Mouse (Mus musculus) liver, embryonic 13.5 days (tissue): ENCODE data around the gene 1190005I06Rik. TPM values are rescaled to one million over a fixed set of nuclear protein-coding genes. Genes with fewer than 3 reads are reported as not detected.
A peak's percentile ranks its signal among the peaks of the same experiment; 100 is the strongest.
"Not testable (repeated sequence)": the region's sequence is repeated elsewhere in the genome, so short reads cannot be mapped to it uniquely, and the experiment has no call there.

Experiments
- ATAC-seq: fragments of 200-750 bp; cut with Nextera tagmentation; 2 replicates; pipeline ENCODE4 v1.8.0; 2017; ENCODE audit warnings: low read depth, mild to moderate bottlenecking, moderate number of reproducible peaks, moderate library complexity
- DNase-seq: peaks from one replicate; pipeline ENCODE4 v3.0.0; 2022
- H3K27ac ChIP-seq: fragments of 300-500 bp; sonication (generic); 2 replicates; pipeline ENCODE4 v1.5.1; 2015; ENCODE audit warnings: moderate library complexity, mild to moderate bottlenecking, inconsistent platforms
- H3K27me3 ChIP-seq: fragments of 300-500 bp; sonication (generic); 2 replicates; pipeline ENCODE4 v1.6.1; 2015; ENCODE audit warnings: mild to moderate bottlenecking, inconsistent platforms
- H3K36me3 ChIP-seq: fragments of 300-500 bp; sonication (generic); 2 replicates; pipeline ENCODE4 v1.6.1; 2015; ENCODE audit warnings: mild to moderate bottlenecking, inconsistent platforms
- H3K4me1 ChIP-seq: fragments of 300-500 bp; sonication (generic); replicated peaks from 2 replicates; pipeline ENCODE4 v1.6.1; 2015; ENCODE audit warnings: inconsistent platforms
- H3K4me2 ChIP-seq: fragments of 300-500 bp; sonication (generic); 2 replicates; pipeline ENCODE4 v1.6.1; 2015; ENCODE audit warnings: inconsistent platforms, mild to moderate bottlenecking, moderate library complexity
- H3K4me3 ChIP-seq: fragments of 300-500 bp; sonication (generic); replicated peaks from 2 replicates; pipeline ENCODE4 v1.5.1; 2015; ENCODE audit warnings: mild to moderate bottlenecking, inconsistent platforms
- H3K9ac ChIP-seq: fragments of 300-500 bp; sonication (generic); 2 replicates; pipeline ENCODE4 v1.6.1; 2015; ENCODE audit warnings: mild to moderate bottlenecking, inconsistent platforms
- H3K9me3 ChIP-seq: fragments of 300-500 bp; sonication (generic); replicated peaks from 2 replicates; pipeline ENCODE4 v1.6.1; 2016; ENCODE audit warnings: inconsistent platforms
- WGBS: fragments of 180-500 bp; shearing (Covaris S2); methylation state at CpG from one replicate; pipeline ENCODE4 v1.1.7; 2015; ENCODE audit not compliant: insufficient replicate concordance; 5-methylcytosine and 5-hydroxymethylcytosine counted together
- polyA plus RNA-seq: library from polyadenylated mRNA; unstranded; fragments of >200 nt; fragmentation: Nextera tagmentation; extraction: Ambion mirVana; gene quantifications from 2 replicates; pipeline ENCODE4 v1.2.1, GENCODE M21; 2015

Gene 1190005I06Rik
- polyA plus RNA-seq, 1 experiment from 2014 or later = 1.2 TPM

DNA sequence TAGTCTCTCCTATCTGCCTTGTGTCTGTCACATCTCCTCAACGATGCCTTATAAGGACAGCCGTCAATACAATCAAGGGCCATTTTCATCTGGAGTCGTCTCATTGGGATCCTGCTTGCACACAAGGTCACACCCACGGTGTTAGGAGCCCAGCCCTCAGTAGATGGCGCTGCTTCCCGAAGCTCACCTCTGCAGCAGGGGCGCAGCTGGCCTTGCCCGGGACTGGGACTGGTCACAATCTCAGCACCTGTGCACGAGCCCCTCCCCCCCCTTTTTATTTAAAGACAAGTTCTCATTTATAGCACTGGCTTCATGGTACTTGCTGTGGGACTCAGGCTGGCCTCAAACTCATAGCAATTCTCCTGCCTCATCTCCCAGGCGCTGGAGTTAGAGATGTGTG, 36.2 kb upstream of the 1190005I06Rik start:
- DNase-seq (peak; percentile 43), ATAC-seq (no peak; the same call in 1 of the 2 replicates)
- Histone ChIP-seq H3K4me1 (peaks cover 22% of the 10 kb centered on the region), H3K36me3 (no peaks in the 10 kb centered on the region), H3K9ac (no peak overlapping the region), H3K9me3 (no peaks in the 10 kb centered on the region), H3K4me3 (no peak overlapping the region), H3K27me3 (peaks cover 5% of the 10 kb centered on the region), H3K27ac (no peak overlapping the region), H3K4me2 (no peak overlapping the region)
- WGBS = 14% methylated on average over 10 of the region's 10 CpGs

DNA sequence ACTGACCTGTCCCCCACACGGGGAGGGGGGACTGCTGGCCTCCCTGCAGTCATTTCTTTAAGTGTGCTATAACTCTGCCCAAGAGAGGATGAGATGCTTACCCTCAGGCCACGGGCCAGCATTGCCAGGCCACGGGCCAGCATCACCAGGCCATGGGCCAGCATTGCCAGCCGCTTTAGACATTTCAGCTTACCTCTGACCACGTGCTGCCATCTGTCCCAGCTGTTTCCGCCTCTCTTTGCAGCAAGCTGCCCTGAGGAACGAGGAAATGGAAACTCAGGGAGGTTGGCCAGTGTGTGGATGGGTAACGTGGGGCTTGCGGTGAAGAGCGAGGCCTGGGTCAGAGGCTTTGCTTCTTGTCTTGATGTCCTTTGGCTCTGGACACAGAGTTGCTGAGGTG, 33.7 kb upstream of the 1190005I06Rik start:
- H3K4me2 ChIP-seq = no peak overlapping the region
- 69% methylated on average over 10 of the region's 10 CpGs for WGBS
- H3K27ac ChIP-seq = no peak overlapping the region
- H3K4me3 ChIP-seq = no peak overlapping the region
- no peak overlapping the region for H3K9ac ChIP-seq
- DNase-seq (no peak), ATAC-seq (no peak)
- peaks cover 22% of the 10 kb centered on the region for H3K4me1 ChIP-seq
- no peaks in the 10 kb centered on the region for H3K36me3 ChIP-seq
- H3K9me3 ChIP-seq = no peaks in the 10 kb centered on the region
- H3K27me3 ChIP-seq = peaks cover 5% of the 10 kb centered on the region

DNA sequence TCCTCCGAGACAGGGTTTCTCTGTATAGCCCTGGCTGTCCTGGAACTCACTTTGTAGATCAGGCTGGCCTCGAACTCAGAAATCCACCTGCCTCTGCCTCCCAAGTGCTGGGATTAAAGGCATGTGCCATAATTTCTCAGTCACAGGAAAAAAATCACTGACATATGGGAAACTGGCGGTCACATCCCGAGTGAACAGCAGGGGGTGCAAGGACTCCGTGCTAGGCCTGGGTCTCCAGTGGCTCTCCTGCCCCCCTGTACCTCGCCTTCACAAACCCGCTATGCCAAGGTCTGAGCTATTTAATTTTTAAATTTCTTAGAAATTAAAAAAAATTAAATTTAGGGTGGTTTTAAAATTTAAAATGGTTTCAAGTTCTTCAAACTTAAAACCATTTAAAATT, 33.0 kb upstream of the 1190005I06Rik start:
- not testable (repeated sequence) for H3K27ac ChIP-seq, H3K27me3 ChIP-seq, DNase-seq, H3K9ac ChIP-seq, H3K9me3 ChIP-seq, ATAC-seq, H3K4me3 ChIP-seq, H3K36me3 ChIP-seq
- 42% methylated on average over 7 of the region's 7 CpGs for WGBS
- Histone ChIP-seq H3K4me2 (peak overlapping the region; percentile 12; the same call in 1 of the 2 replicates), H3K4me1 (peaks cover 22% of the 10 kb centered on the region)

DNA sequence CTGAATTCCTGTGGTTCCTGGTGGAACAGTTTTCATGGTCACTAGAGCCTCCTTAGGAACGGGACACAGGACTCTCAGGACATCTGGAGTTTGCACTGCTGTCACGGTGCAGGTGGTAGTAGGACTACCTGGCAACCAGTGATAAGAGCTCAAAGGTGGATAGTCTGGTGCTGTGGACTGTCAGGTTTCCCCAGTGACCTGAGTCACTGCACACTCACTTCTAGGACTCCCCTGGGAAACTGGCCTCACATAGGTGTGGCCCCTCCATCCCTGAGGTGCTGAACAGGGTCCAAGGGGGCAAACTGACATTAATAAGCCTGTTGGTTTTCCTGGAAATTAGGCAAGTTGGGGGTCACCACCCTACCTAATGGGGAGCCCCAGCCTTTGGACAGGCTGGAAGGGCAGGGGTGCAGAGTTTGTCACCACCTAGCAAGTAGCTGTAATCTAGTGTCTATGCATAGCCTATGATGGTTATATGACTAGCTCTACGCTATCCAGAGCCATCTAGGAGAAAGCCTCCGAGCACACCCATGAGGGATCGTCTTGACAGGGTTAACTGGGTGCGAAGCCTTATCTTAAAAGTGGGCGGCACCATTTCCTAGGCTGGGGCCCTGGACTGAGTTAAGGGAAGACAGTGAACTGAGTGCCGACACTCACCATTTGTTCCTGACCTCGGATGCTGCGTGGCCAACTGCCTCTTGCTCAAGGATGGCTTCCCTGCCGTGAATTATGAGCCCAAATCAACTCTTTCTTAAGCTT, 32.4 kb upstream of the 1190005I06Rik start:
- Histone ChIP-seq H3K4me2 (peak overlapping the region; percentile 12; the same call in 1 of the 2 replicates), H3K9ac (no peak overlapping the region), H3K27me3 (peaks cover 5% of the 10 kb centered on the region), H3K27ac (no peak overlapping the region), H3K9me3 (no peaks in the 10 kb centered on the region), H3K4me3 (no peak overlapping the region), H3K4me1 (peaks cover 22% of the 10 kb centered on the region), H3K36me3 (peaks cover 10% of the 10 kb centered on the region)
- ATAC-seq (peak; percentile 78), DNase-seq (no peak)
- WGBS = 13% methylated on average over 11 of the region's 11 CpGs

GRCm38 (mm10) chr8:120678447-120678846, 31.0 kb upstream of the 1190005I06Rik start:
- peak; percentile 58 for DNase-seq
- H3K9ac ChIP-seq = no peak overlapping the region
- ATAC-seq = 0 out of 2 replicates have a peak, but pooled peaks have one; percentile 22
- H3K27ac ChIP-seq = no peak overlapping the region
- no peaks in the 10 kb centered on the region for H3K9me3 ChIP-seq
- peaks cover 19% of the 10 kb centered on the region for H3K36me3 ChIP-seq
- H3K4me1 ChIP-seq = peaks cover 14% of the 10 kb centered on the region
- no peak overlapping the region for H3K4me3 ChIP-seq
- H3K4me2 ChIP-seq = no peak overlapping the region
- peaks cover 5% of the 10 kb centered on the region for H3K27me3 ChIP-seq
- 11% methylated on average over 10 of the region's 10 CpGs for WGBS

DNA sequence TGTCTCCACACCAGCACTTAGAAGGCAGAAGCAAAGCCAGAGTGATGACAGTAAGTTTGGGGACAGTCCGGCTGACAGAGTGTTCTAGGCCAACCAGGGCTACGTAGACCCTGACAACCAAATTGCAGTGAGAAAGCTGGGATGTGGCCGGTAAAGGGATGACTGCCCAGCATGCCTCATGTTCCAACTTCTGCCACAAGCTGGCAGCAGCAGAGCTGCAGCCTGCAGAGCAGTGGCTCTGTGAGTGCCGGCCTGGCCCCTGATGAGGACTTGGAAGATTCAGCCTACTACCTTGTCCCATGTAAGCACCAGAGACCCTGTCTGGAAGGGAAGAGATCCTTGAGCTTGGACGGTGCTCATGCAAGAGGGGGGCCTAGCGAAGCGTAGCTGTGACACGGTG, 28.3 kb upstream of the 1190005I06Rik start:
- Histone ChIP-seq H3K4me3 (no peak overlapping the region), H3K27ac (no peak overlapping the region), H3K9ac (no peak overlapping the region), H3K36me3 (peaks cover 46% of the 10 kb centered on the region), H3K9me3 (no peaks in the 10 kb centered on the region), H3K4me1 (peaks cover 24% of the 10 kb centered on the region), H3K27me3 (no peaks in the 10 kb centered on the region), H3K4me2 (no peak overlapping the region)
- ATAC-seq = no peak
- DNase-seq = no peak
- 78% methylated on average over 8 of the region's 8 CpGs for WGBS

- H3K27me3 ChIP-seq = no peaks in the 10 kb centered on the region
- WGBS = 86% methylated on average over 7 of the region's 7 CpGs
- DNase-seq = no peak
- no peak overlapping the region for H3K9ac ChIP-seq
- H3K36me3 ChIP-seq = peaks cover 60% of the 10 kb centered on the region
- no peak overlapping the region for H3K4me3 ChIP-seq
- no peaks in the 10 kb centered on the region for H3K9me3 ChIP-seq
- H3K4me2 ChIP-seq = no peak overlapping the region
- no peak overlapping the region for H3K27ac ChIP-seq
- peaks cover 31% of the 10 kb centered on the region for H3K4me1 ChIP-seq
- no peak for ATAC-seq
Measured at GRCm38 (mm10) chr8:120673298-120673697, 25.9 kb upstream of the 1190005I06Rik start.

DNA sequence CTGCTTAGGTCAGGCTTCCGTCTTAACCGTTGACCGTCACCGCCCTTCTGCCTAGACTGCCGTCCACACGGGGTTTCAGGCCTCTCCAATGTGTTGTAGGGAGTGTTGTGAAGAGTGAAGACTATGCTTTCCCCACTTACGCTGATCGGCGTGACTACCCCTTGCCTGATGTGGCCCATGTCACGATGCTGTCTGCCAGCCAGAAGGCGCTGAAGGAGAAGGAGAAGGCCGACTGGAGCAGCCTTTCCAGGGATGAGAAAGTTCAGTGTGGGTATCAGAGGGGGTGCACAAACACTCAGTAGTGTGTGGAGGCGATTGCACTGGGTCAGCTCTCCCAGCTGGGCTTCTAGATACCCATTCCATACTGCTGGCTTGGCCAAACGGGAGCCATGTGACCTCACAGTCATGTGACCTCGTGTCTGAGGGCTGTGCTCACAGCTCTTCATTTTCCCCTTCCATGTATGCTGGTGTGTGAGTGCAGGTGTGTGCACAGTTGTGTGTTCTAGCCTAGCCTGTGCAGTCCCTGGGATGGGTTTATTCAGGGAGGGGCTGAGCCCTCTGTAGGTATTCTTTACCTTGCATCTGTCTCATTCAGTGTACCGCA, 25.3 kb upstream of the 1190005I06Rik start:
- Histone ChIP-seq H3K27ac (no peak overlapping the region), H3K9me3 (no peaks in the 10 kb centered on the region), H3K9ac (no peak overlapping the region), H3K4me3 (no peak overlapping the region), H3K36me3 (peaks cover 60% of the 10 kb centered on the region), H3K4me1 (peaks cover 31% of the 10 kb centered on the region), H3K27me3 (no peaks in the 10 kb centered on the region), H3K4me2 (no peak overlapping the region)
- WGBS = 85% methylated on average over 16 of the region's 16 CpGs
- DNase-seq = no peak
- ATAC-seq = no peak

- H3K27me3 ChIP-seq = no peaks in the 10 kb centered on the region
- no peak for DNase-seq
- no peak overlapping the region for H3K27ac ChIP-seq
- H3K4me2 ChIP-seq = no peak overlapping the region
- H3K4me1 ChIP-seq = peaks cover 35% of the 10 kb centered on the region
- no peak for ATAC-seq
- H3K9ac ChIP-seq = no peak overlapping the region
- H3K36me3 ChIP-seq = peaks cover 60% of the 10 kb centered on the region
- 80% methylated on average over 6 of the region's 6 CpGs for WGBS
- H3K9me3 ChIP-seq = no peaks in the 10 kb centered on the region
- no peak overlapping the region for H3K4me3 ChIP-seq
Measured at GRCm38 (mm10) chr8:120671775-120672174, 24.3 kb upstream of the 1190005I06Rik start.

DNA sequence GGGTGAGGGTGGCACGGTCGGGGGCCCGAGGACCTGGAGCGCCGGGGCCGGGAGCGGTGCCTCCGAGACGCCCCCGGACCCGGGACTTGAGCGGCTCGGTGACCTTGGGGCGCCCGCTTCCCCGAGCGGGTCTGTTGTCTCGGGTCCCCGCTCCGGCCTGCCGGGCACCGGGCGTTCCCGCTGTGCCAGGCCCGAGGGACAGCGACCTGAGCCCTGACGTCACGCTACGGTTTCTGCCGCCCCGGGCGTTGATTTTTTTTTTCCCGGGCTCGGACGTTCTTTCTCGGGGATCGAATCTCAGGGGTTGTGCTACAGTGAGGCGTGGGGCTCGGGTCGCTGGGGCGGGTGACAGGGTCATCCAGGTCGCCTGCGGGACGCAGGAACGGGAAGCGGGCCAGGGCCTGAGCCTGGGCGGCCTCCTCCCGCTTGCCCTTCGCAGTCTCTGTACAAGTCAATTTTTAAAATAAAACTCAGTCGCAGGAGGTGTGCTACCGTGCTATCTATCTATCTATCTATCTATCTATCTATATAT, 21.0 kb upstream of the 1190005I06Rik start, which contains the start of gene Emc8:
TSS of gene Emc8 (minus strand) at position 200 of the 532 bp plus-strand sequence.
- peak within 1 kb of the TSS; percentile 93 for H3K27ac ChIP-seq
- H3K36me3 ChIP-seq = peaks cover 55% of the 10 kb centered on the region
- H3K9ac ChIP-seq = peak within 1 kb of the TSS; percentile 98
- peaks cover 63% of the 10 kb centered on the region for H3K4me1 ChIP-seq
- H3K4me2 ChIP-seq = peak within 1 kb of the TSS; percentile 94
- under 1% methylated on average over 51 of the region's 51 CpGs for WGBS
- H3K27me3 ChIP-seq = no peaks in the 10 kb centered on the region
- ATAC-seq = peak; percentile 71
- H3K9me3 ChIP-seq = no peaks in the 10 kb centered on the region
- H3K4me3 ChIP-seq = peak within 1 kb of the TSS; percentile 97
- DNase-seq = no peak

DNA sequence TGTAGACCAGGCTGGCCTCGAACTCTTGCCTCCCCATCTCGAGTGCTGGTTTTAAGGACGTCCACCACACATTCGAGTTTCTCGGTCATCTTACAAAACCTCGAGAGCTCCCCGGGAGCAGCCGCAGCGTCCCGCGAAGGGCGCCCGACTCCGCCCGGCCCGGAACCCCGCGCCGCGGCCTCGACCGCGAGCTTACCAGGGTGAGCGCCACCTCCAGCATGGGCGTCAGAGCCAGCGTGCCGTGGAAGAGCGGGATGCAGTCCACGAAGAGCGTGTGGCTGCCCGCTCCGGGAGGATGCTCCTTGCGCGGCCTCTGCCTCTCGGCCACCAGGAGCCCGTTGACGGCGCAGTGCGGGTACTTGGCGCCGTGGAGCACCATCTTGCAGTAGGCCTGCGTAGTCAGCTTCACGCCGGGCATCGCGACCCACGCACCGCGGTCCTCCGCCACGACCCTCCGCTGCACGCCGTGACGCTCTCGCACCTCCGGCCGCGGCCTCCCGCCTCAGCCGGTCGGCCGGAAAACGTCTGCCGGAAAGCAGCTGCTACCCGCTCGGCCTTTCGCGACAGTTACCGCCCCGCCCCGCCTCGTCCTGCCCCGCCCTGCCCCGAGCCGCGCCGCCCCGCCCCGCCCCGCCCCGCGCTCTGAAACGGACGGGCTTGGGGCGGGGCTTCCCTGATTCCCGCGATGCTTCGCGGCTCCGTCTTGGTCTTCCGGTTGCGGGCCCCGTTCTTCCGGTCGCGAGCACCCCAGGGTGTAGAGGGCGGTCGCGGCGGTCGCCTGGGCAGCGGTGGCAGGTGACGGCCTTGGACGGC, 20.3 kb upstream of the 1190005I06Rik start, which contains the start of the genes Gm27021 and Cox4i1:
TSS of gene Gm27021 (minus strand) at position 519 of the 813 bp plus-strand sequence.
TSS of gene Cox4i1 (plus strand) at position 662 of the 813 bp plus-strand sequence.
- Histone ChIP-seq H3K27me3 (no peaks in the 10 kb centered on the region), H3K4me2 (peak within 1 kb of the TSS; percentile 94), H3K9ac (peak within 1 kb of the TSS; percentile 98), H3K4me3 (peak within 1 kb of the TSS; percentile 97), H3K4me1 (peaks cover 63% of the 10 kb centered on the region), H3K27ac (peak within 1 kb of the TSS; percentile 93), H3K9me3 (no peaks in the 10 kb centered on the region), H3K36me3 (peaks cover 55% of the 10 kb centered on the region)
- peak; percentile 91 for DNase-seq
- peak; percentile 92 for ATAC-seq
- WGBS = under 1% methylated on average over 91 of the region's 105 CpGs
